Mouse (Mus musculus): ENCODE results near the gene Pcsk1n.

- TF ChIP-seq CTCF (IDR thresholded peaks at IDR 0.05; ENCODE audit: low read depth), result peak; percentile 37
- TF ChIP-seq EP300 (optimal IDR thresholded peaks at IDR 0.05), result no peak
Measured at GRCm38 (mm10) chrX:7936874-7937273, 17.3 kb downstream of the Pcsk1n start.

Data from stomach, postnatal 0 days (tissue).